Mouse (Mus musculus) heart, adult 2 months (tissue): ENCODE results near the gene Hgd. TPM values are rescaled to one million over a fixed set of nuclear protein-coding genes. Genes with fewer than 3 reads are reported as not detected.
A peak's percentile ranks its signal among the peaks of the same experiment; 100 is the strongest.

Experiments
- DNase-seq, 2 experiments: peaks; one replicate each; pipeline ENCODE4 v3.0.0; 2021
- H3K27ac ChIP-seq: fragments of 200-600 bp; 2 replicates; pipeline ENCODE4 v1.8.1; 2022
- H3K27me3 ChIP-seq: fragments of 200-500 bp; 2 replicates; pipeline ENCODE4 v1.6.1; 2012; ENCODE audit warnings: mild to moderate bottlenecking, low read length, inconsistent platforms, mixed read lengths; ENCODE audit not compliant: control insufficient read depth, insufficient read depth
- H3K36me3 ChIP-seq: fragments of 200-500 bp; 2 replicates; pipeline ENCODE4 v1.6.1; 2012; ENCODE audit warnings: low read length, inconsistent platforms; ENCODE audit not compliant: control insufficient read depth, insufficient read depth
- H3K4me1 ChIP-seq: fragments of 200-500 bp; 2 replicates; pipeline ENCODE4 v1.6.1; 2011; ENCODE audit warnings: low read length; ENCODE audit not compliant: control insufficient read depth, insufficient read depth
- H3K4me3 ChIP-seq: fragments of 200-600 bp; 2 replicates; pipeline ENCODE4 v1.8.1; 2022
- H3K79me2 ChIP-seq: fragments of 200-500 bp; replicated peaks from 2 replicates; pipeline ENCODE4 v1.6.1; 2012; ENCODE audit warnings: mild to moderate bottlenecking, inconsistent platforms, low read length, moderate library complexity, mixed read lengths; ENCODE audit not compliant: control insufficient read depth, insufficient read depth
- H3K9ac ChIP-seq: fragments of 200-500 bp; 2 replicates; pipeline ENCODE4 v1.6.1; 2012; ENCODE audit warnings: low read depth, mild to moderate bottlenecking, control low read depth, inconsistent platforms, low read length, mixed read lengths
- CTCF ChIP-seq: fragments of 200-600 bp; IDR thresholded peaks from 2 replicates; pipeline ENCODE4 v1.8.1; 2022; ENCODE audit warnings: antibody characterized with exemption, mild to moderate bottlenecking, moderate library complexity
- EP300 ChIP-seq: fragments of 200-500 bp; IDR thresholded peaks from 2 replicates; pipeline ENCODE4 v1.6.1; 2011; ENCODE audit warnings: low read depth, low read length, control low read depth; ENCODE audit not compliant: insufficient read depth
- POLR2A ChIP-seq: fragments of 200-500 bp; IDR thresholded peaks from 2 replicates; pipeline ENCODE4 v1.6.1; 2011; ENCODE audit warnings: mild to moderate bottlenecking, low read depth, low read length, control low read depth; ENCODE audit not compliant: insufficient read depth
- WGBS: fragments of 180-500 bp; shearing (Covaris S2); methylation state at CpG from one replicate; pipeline ENCODE4 v1.1.7; 2018; 5-methylcytosine and 5-hydroxymethylcytosine counted together
- intact Hi-C: fragments of 180-260 bp; cut with DNase I; formaldehyde crosslinking; loops from one replicate; pipeline ENCODE4 v1.15.1; 2025
- polyA plus RNA-seq: library from polyadenylated mRNA; depleted of rRNA; stranded (reverse); fragments of >200 nt; gene quantifications from 2 replicates; pipeline ENCODE4 v1.2.3, GENCODE M21; 2012
- total RNA-seq, 2 experiments: library from RNA; stranded (reverse); gene quantifications; 2 replicates each; pipeline ENCODE4 v1.2.3; 2021

The Hgd gene
- total and polyA plus RNA-seq, 3 experiments: 0.08 TPM; not detected in 2

DNA sequence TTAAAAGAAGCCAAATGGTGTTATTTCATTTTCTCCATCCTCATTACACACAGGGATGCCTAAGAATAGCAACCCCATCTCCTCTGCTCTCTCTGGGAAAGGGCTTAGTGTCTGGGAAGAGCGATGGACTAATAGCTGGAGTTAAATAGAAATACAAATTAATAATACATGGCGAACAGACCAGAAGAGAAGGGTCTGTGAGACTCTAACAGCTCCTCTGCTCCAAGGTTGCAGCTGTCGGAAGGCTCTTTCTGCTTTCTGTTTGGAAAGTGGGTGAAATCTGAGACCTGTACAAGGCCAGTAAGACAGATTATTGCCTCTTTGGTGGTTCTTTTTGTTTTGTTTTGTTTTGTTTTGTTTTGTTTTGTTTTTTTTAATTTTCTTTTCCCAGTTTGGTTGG is 8.4 kb upstream of the Hgd start:
- no peaks in the 10 kb centered on the region for H3K4me1 ChIP-seq
- no peaks in the 10 kb centered on the region for H3K27me3 ChIP-seq
- WGBS: 93% methylated on average over 3 of the region's 3 CpGs
- H3K9ac ChIP-seq: no peak overlapping the region
- TF ChIP-seq EP300 (no peak), POLR2A (no peak)
- intact Hi-C loops: no loop called here
- no peaks in the 10 kb centered on the region for H3K36me3 ChIP-seq
- H3K79me2 ChIP-seq: no peaks in the 10 kb centered on the region
- H3K4me3 ChIP-seq: no peak overlapping the region
- H3K27ac ChIP-seq: no peak overlapping the region
- DNase-seq: no peak

DNA sequence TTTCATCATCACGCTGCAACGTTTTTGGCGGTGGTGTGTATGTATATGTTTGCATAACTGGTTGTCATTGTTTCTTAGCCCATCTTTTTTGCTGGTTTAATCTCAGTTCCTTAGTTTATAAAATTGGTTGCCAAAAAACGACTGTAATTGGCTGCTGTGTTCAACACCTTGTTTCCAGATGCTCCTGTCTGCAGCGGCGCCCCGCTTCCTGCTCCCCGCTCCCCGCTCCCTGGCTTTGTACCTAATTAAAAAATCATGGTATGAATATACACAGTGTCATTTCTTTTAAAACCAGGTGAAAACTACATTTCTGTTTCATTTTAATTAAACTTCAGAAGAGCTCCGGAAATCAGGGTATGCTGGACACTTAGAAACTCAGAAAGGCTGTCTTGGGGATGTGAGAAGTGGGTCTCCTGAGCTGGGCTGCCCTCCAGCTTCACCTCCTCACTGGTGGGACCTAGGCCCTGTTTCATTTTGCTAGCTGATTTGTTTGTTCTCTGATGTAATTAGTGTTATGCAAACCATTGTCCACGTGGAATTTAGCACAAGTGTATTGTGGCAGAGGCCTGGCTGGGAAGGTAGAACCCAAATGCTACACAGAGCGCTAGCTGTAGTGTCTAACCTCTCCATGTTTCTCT is 7.7 kb upstream of the Hgd start:
- TF ChIP-seq EP300: no peak
- no peak for TF ChIP-seq CTCF
- TF ChIP-seq POLR2A: no peak
- 95% methylated on average over 12 of the region's 12 CpGs for WGBS
- H3K36me3 ChIP-seq: no peaks in the 10 kb centered on the region
- no peak overlapping the region for H3K27ac ChIP-seq
- no peak for DNase-seq
- H3K4me3 ChIP-seq: no peak overlapping the region
- no peak overlapping the region for H3K9ac ChIP-seq
- intact Hi-C loops: no loop called here
- H3K79me2 ChIP-seq: no peaks in the 10 kb centered on the region
- H3K27me3 ChIP-seq: no peaks in the 10 kb centered on the region
- no peaks in the 10 kb centered on the region for H3K4me1 ChIP-seq

DNA sequence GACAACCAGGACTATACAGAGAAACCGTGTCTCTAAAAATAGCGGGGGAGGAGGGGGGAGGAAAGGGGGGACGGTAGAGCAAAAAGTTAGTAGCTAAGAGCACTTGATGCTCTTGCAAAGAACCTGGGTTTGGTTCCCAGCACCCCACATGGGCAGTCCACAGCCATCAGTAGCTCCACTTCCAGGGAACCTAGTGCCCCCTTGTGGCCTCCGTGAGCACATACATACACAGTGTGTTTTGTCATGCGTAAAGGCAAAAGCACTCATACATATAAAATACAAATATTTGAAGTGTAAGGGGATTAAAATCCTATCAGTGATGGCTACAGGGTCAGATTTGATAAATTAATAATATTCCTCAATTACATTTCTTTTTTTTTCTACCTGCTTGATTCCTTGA is 6.9 kb upstream of the Hgd start:
- WGBS: 83% methylated on average over 5 of the region's 5 CpGs
- Histone ChIP-seq H3K27ac (no peak overlapping the region), H3K4me3 (no peak overlapping the region), H3K9ac (no peak overlapping the region), H3K79me2 (no peaks in the 10 kb centered on the region), H3K27me3 (no peaks in the 10 kb centered on the region), H3K4me1 (no peaks in the 10 kb centered on the region), H3K36me3 (no peaks in the 10 kb centered on the region)
- intact Hi-C loops: no loop called here
- DNase-seq: no peak
- TF ChIP-seq CTCF (peak; percentile 31), POLR2A (no peak)

DNA sequence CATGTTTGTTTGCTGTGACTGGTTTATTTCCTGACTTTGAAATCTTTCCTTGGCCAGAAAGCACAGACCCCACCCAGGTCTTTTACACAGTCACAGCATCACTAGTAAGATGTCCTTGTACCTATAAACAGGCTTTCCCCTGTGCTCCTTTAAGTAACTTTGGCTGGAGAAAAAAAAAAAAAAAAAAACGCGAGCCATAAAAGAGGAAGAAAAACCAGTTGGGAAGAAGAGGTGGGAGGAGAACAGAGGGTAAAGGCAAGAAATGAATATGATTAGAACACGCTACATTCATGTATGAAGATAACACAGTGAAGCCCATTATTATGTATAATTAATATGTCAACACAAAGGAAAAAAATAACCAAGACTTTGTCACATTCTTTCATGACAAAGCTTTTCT is 4.6 kb upstream of the Hgd start:
- no peaks in the 10 kb centered on the region for H3K36me3 ChIP-seq
- no peaks in the 10 kb centered on the region for H3K79me2 ChIP-seq
- no peak overlapping the region for H3K9ac ChIP-seq
- 53% methylated on average over 3 of the region's 3 CpGs for WGBS
- intact Hi-C loops: no loop called here
- no peak overlapping the region for H3K27ac ChIP-seq
- H3K4me1 ChIP-seq: no peaks in the 10 kb centered on the region
- no peak overlapping the region for H3K4me3 ChIP-seq
- no peak for DNase-seq
- TF ChIP-seq EP300 (no peak), POLR2A (no peak), CTCF (no peak)
- no peaks in the 10 kb centered on the region for H3K27me3 ChIP-seq

- no peak overlapping the region for H3K27ac ChIP-seq
- H3K4me3 ChIP-seq: no peak overlapping the region
- no peaks in the 10 kb centered on the region for H3K36me3 ChIP-seq
- DNase-seq: no peak
- H3K9ac ChIP-seq: no peak overlapping the region
- no peaks in the 10 kb centered on the region for H3K79me2 ChIP-seq
- intact Hi-C loops: no loop called here
- no peaks in the 10 kb centered on the region for H3K27me3 ChIP-seq
- WGBS: 62% methylated on average over 1 of the region's 1 CpGs
- no peaks in the 10 kb centered on the region; the same call in 1 of the 2 replicates for H3K4me1 ChIP-seq
- TF ChIP-seq POLR2A: no peak
- no peak for TF ChIP-seq EP300
- TF ChIP-seq CTCF: no peak
Measured at GRCm38 (mm10) chr16:37579591-37579990, 362 bp upstream of the Hgd start.

DNA sequence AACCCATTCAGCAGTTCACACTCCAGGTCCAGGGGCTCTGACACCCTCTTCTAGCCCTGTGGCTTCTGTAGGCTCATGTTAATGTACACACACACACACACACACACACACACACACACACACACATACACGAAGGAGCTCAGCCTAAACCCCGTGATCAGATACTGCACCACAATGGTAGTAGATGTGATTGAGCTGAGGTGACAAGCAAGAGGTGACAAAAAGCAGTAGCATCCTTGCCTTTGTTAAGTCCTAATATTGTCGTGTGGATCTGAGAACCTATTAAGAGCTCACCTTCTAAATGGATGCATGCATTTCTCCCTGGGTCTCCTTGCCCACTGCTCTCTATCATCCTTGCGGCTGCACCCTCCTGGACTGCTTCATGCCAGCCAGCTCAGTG is 698 bp downstream of the Hgd start:
- intact Hi-C loops: no loop called here

More for the DNA sequence above, 698 bp downstream of the Hgd start:
- no peaks in the 10 kb centered on the region; the same call in 1 of the 2 replicates for H3K4me1 ChIP-seq
- no peaks in the 10 kb centered on the region for H3K27me3 ChIP-seq
- no peak overlapping the region for H3K27ac ChIP-seq
- no peaks in the 10 kb centered on the region for H3K36me3 ChIP-seq
- no peak overlapping the region for H3K4me3 ChIP-seq
- no peak overlapping the region for H3K9ac ChIP-seq
- WGBS: 84% methylated on average over 4 of the region's 4 CpGs
- TF ChIP-seq POLR2A (no peak), EP300 (no peak), CTCF (no peak)
- no peak for DNase-seq
- H3K79me2 ChIP-seq: no peaks in the 10 kb centered on the region
